Mouse (Mus musculus) olfactory bulb, adult 2 months (tissue): ENCODE data around the gene Pin4. TPM values are rescaled to one million over a fixed set of nuclear protein-coding genes. Genes with fewer than 3 reads are reported as not detected.
A peak's percentile ranks its signal among the peaks of the same experiment; 100 is the strongest.
"Not testable (repeated sequence)": the region's sequence is repeated elsewhere in the genome, so short reads cannot be mapped to it uniquely, and the experiment has no call there.

ENCODE experiments used
- H3K27ac ChIP-seq: fragments of 200-500 bp; 2 replicates; pipeline ENCODE4 v1.5.1; 2012; ENCODE audit warnings: low read depth, low read length; ENCODE audit not compliant: insufficient read depth
- H3K4me1 ChIP-seq: fragments of 200-500 bp; 2 replicates; pipeline ENCODE4 v1.6.1; 2012; ENCODE audit warnings: low read length; ENCODE audit not compliant: control insufficient read depth, insufficient read depth
- H3K4me3 ChIP-seq: fragments of 200-500 bp; 2 replicates; pipeline ENCODE4 v1.5.1; 2012; ENCODE audit warnings: mild to moderate bottlenecking, low read depth, low read length, moderate library complexity; ENCODE audit not compliant: insufficient read depth
- CTCF ChIP-seq: fragments of 200-500 bp; IDR thresholded peaks from 2 replicates; pipeline ENCODE4 v1.5.1; 2012; ENCODE audit warnings: low read depth, mild to moderate bottlenecking, low read length, moderate library complexity; ENCODE audit not compliant: insufficient read depth
- POLR2A ChIP-seq: fragments of 200-500 bp; IDR thresholded peaks from 2 replicates; pipeline ENCODE4 v1.6.1; 2012; ENCODE audit warnings: mild to moderate bottlenecking, low read depth, low read length, moderate library complexity; ENCODE audit not compliant: insufficient read depth
- WGBS: fragments of 180-500 bp; shearing (Covaris S2); methylation state at CpG from one replicate; pipeline ENCODE4 v1.1.7; 2018; 5-methylcytosine and 5-hydroxymethylcytosine counted together
- polyA plus RNA-seq: library from polyadenylated mRNA; stranded (reverse); fragments of >200 nt; gene quantifications from 2 replicates; pipeline ENCODE4 v1.2.4, GENCODE M21; 2012; ENCODE audit warnings: low replicate concordance; ENCODE audit not compliant: missing spikeins, insufficient read depth, insufficient read length

Gene Pin4
- polyA plus RNA-seq, 1 experiment = not detected

DNA sequence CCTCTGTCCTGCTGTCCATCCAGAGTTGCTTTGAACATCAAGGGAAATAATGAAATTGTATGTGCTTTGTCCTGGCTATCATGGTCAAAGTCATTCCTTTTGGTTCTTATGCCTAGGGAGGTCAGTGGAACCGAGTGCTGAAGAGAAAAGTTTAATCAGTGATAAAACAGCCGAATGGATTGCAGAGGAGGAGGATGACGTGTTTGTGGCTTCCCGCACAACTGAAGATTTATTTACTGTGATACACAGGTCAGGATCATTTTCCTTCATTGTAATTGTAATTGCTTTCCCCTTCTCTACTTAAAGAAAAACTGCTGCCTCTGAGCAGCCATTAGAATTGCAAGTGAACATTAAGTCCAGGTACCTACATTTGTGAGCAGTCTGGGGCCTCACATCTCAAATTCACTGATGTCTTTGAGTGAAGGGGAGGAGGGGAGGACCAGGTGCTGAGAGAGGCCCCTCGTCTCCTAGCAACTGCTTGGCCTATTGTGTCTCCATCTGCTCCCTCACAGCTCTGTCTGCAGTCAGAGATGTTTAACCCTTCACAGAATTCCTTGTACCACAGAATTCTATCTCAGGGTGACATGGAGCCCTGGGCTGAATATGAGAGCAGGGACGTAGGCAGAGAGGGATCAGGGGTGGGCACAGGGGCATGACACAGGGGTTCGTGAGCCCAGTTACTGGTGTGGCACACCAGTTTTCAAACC, 37.5 kb upstream of the Pin4 start:
- Histone ChIP-seq H3K4me1 (peaks cover 8% of the 10 kb centered on the region), H3K27ac (peak overlapping the region; percentile 33; the same call in 1 of the 2 replicates), H3K4me3 (no peak overlapping the region)
- TF ChIP-seq CTCF = no peak
- 48% methylated on average over 7 of the region's 7 CpGs for WGBS

DNA sequence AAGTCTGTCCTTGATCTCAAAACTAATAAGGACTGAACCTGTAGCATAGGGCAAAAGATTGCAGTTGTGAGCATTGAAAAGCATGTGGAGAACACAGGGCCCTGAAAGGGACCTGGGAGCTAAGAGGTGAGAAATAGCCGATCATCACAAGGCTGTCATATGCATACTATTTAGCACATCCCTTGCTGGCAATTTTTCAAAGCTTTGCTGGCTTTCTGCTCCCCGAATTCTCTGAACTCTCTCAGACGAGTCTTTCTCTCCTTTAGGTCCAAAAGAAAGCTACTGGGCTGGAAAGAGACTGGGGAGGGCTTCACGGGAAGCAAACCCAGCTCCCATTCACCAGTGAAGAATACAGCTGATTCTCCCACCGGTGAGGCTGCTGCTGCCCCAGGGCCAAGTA, 36.9 kb upstream of the Pin4 start:
- WGBS = 23% methylated on average over 5 of the region's 5 CpGs
- H3K4me3 ChIP-seq = no peak overlapping the region
- peaks cover 8% of the 10 kb centered on the region for H3K4me1 ChIP-seq
- TF ChIP-seq POLR2A (no peak), CTCF (no peak)
- H3K27ac ChIP-seq = peak overlapping the region; percentile 33; the same call in 1 of the 2 replicates

DNA sequence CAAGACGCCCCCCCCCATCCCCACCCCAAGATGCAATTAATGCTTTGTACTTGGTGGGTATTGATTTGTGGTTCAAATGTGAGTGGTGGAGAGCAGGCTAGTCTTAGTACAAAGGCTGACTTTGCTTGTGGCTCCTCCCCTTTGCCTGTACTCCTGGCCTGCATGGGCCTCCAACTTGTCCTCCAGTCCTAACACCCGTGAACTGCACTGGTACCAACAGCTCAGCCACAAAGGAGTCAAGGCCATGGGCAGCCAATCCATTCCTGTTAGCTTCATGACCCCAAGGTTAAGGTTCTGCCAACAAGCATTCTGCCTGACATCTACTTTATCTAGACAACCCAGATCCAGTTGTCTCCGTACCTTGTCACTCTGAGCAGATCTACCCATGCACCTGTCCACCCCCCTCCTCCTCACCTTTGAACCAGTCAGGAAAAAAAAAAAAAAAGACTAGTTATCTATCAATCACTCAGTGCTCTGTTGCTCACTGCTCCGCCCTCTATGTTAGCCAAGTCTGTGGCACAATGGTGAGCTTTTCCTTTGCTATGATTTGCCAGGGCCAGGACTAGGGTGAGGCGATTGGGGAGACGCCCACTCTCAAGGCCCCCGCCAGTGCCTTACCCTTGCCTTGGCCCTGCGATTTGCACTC, 33.3 kb upstream of the Pin4 start:
- no peak overlapping the region for H3K27ac ChIP-seq
- 89% methylated on average over 8 of the region's 8 CpGs for WGBS
- peaks cover 8% of the 10 kb centered on the region for H3K4me1 ChIP-seq
- H3K4me3 ChIP-seq = no peak overlapping the region
- TF ChIP-seq CTCF = no peak
- no peak for TF ChIP-seq POLR2A

DNA sequence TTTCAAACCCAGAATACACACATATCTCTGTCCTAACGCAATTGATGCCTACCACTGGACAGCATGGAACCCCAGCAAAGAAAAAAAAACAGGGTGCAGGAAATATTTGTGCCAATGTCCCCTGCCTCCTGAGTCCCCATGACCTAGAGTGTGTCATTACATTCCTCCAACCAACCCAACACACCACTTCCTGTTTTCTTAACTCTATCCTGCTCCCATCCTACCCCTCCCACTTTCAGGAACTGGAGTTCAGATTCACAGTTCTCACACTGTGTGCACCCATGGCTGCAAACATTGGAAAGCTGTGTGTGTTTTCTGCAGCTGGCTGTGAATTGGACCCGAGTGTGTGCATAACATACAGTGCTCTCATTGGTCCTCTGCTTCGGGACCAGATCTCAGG, 28.6 kb upstream of the Pin4 start:
- no peak overlapping the region for H3K4me3 ChIP-seq
- WGBS = 68% methylated on average over 3 of the region's 3 CpGs
- no peak for TF ChIP-seq CTCF
- no peak for TF ChIP-seq POLR2A
- H3K4me1 ChIP-seq = no peaks in the 10 kb centered on the region
- no peak overlapping the region for H3K27ac ChIP-seq

DNA sequence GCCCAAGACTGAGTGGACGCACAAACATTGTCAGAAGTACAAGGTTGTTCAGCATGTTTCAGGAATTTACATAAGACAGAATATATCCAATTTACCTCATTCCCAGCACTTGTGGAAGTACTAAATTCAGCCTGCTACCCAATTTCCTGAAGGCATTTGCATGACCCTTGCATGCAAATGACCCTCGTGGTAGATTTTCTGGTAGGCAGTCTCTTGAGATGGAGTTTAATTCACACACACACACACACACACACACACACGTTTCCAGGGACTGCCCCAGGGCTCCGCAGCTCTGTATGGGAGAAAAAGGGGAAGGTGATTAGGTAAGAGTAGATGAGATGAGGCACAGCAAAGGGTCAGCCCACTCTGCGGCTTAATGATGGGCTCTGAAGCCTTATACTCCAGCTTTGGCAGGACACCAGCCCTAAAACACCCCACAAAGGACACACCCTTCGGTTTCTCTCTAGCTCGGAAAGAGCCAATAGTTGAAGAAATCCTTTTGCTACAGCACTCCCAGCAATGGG, 24.8 kb upstream of the Pin4 start:
- 59% methylated on average over 7 of the region's 7 CpGs for WGBS
- Histone ChIP-seq H3K4me1 (no peaks in the 10 kb centered on the region), H3K4me3 (no peak overlapping the region), H3K27ac (no peak overlapping the region)
- TF ChIP-seq POLR2A (no peak), CTCF (no peak)

DNA sequence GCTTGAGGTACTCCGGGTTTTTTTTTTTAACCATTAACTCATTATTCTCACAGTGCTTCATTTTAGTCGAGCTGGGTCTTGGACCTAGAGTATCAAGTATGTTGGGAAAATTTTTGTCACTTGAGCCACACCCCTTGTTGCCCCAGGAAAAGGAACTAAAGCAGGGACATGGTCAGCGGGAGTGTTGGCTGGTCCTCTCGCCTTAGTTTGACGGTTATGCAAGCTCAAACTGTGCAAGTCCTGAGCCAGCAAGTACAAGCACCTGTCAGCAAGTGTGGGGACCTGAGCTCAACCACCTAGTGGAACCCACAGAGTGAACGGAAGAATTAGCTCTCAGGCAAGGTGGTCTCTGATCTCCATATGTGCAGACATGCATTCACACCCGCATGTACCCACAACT, 17.4 kb upstream of the Pin4 start:
- 60% methylated on average over 7 of the region's 7 CpGs for WGBS
- no peak overlapping the region for H3K27ac ChIP-seq
- H3K4me3 ChIP-seq = no peak overlapping the region
- TF ChIP-seq CTCF (no peak), POLR2A (no peak)
- no peaks in the 10 kb centered on the region for H3K4me1 ChIP-seq

DNA sequence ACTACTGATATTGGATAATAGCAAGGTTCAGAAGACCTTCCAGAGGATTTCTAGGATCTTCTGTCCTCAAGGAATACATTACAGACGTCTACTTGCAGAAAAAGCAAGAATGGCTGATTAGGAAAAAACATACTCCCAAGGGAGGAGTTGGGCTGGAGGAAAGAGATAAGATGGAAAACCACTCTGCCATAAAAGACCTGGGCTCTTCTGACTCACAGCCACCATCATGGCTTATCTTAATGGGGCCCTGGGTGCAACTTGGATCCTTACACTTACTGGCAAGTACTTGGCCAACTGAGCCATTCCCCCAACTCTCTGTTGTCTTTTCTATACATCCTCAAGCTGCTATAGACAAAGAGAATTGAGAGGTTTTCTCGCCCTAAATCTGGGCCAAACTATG, 15.4 kb upstream of the Pin4 start:
- H3K4me1 ChIP-seq, H3K27ac ChIP-seq, H3K4me3 ChIP-seq: not testable (repeated sequence)
- 76% methylated on average over 2 of the region's 2 CpGs for WGBS

DNA sequence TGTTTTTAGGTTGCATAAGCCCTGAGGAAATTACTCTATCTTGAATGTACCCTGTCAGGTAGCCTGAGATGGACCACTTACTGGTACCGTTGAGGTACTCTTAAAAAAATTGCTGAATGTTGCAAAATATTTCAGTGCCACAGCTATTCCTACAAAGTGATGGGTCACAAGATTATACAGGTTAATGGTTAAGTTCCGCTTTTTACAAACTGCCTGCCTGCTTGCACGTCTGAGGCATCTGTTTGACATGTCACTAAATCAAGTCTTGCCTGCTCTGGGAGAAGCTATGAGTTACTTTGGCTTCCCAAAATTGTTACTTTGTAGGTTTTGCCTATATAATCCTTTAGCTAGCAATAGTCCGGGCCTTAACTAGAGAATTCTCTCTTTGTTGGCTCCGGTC, 9.9 kb upstream of the Pin4 start:
- WGBS = 83% methylated on average over 5 of the region's 5 CpGs

DNA sequence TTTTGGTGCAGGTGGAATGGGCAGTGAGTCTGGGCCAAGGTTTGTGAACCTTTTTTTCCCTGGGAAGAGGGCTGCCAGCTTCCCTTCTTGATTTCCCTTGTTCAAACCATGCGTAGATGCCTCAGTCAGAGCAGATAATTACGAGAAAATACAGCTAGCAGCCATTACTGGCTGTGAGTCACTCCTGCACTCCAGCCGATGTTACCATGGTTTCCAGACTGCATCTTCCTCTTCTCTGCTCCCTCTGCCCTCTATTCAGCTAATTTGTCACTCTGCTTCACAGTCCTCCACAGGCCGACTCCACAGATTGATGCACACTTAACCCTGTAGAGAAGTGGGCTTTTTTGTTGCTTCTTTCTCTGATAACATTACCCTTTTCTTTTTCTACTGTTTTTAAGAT, 3.6 kb upstream of the Pin4 start:
- H3K4me3 ChIP-seq = no peak overlapping the region
- no peak for TF ChIP-seq CTCF
- TF ChIP-seq POLR2A = no peak
- H3K27ac ChIP-seq = peak overlapping the region; percentile 99
- H3K4me1 ChIP-seq = peaks cover 4% of the 10 kb centered on the region
- 24% methylated on average over 4 of the region's 4 CpGs for WGBS

More for the DNA sequence above, 9.9 kb upstream of the Pin4 start:
- not testable (repeated sequence) for H3K27ac ChIP-seq, H3K4me1 ChIP-seq, H3K4me3 ChIP-seq
